Mouse (Mus musculus) layer of hippocampus, adult 8-10 months (tissue): ENCODE results near the gene Brf1. TPM values are rescaled to one million over a fixed set of nuclear protein-coding genes. Genes with fewer than 3 reads are reported as not detected.

Source experiments
- DNase-seq, 2 experiments: peaks; one replicate each; pipeline ENCODE4 v3.0.0; 2022; ENCODE audit warnings: low spot score in 2 of 2
- total RNA-seq, 4 experiments: library from RNA; stranded (reverse); gene quantifications; 2 replicates each; pipeline ENCODE4 v1.2.4; 2022

Gene Brf1
- total RNA-seq, 4 experiments from 2014 or later: 49.3 to 59.4 (median 57.4) TPM

- DNase-seq: no peak
Observed at GRCm38 (mm10) chr12:112982031-112982430, 18.5 kb downstream of the Brf1 start.

GRCm38 (mm10) chr12:112977156-112977555 lies 23.3 kb downstream of the Brf1 start:
- DNase-seq: peak in 1 of 2 experiments; percentile 48

GRCm38 (mm10) chr12:112976371-112977073 lies 24.0 kb downstream of the Brf1 start, which contains the start of gene Btbd6:
Btbd6 (plus strand) TSS chr12:112976482.
- DNase-seq: peak; percentile 84 to 85

GRCm38 (mm10) chr12:112974736-112975135 lies 25.8 kb downstream of the Brf1 start:
- DNase-seq: no peak

GRCm38 (mm10) chr12:112969616-112970015 lies 30.9 kb downstream of the Brf1 start:
- no peak for DNase-seq

- no peak for DNase-seq
Observed at GRCm38 (mm10) chr12:112968943-112969342, 31.6 kb downstream of the Brf1 start.

- DNase-seq: no peak
Observed at GRCm38 (mm10) chr12:112965783-112966182, 34.7 kb downstream of the Brf1 start.

GRCm38 (mm10) chr12:112961872-112962271 lies 38.6 kb downstream of the Brf1 start:
- no peak for DNase-seq

GRCm38 (mm10) chr12:112961428-112961827 lies 39.1 kb downstream of the Brf1 start:
- DNase-seq: no peak

GRCm38 (mm10) chr12:112959421-112959820 lies 41.1 kb downstream of the Brf1 start:
- DNase-seq: no peak

- DNase-seq: no peak
Observed at GRCm38 (mm10) chr12:112958303-112958702, 42.2 kb downstream of the Brf1 start.

GRCm38 (mm10) chr12:112955800-112956199 lies 44.7 kb downstream of the Brf1 start:
- peak in 1 of 2 experiments; percentile 84 for DNase-seq

- no peak for DNase-seq
Observed at GRCm38 (mm10) chr12:112952926-112953565, 47.5 kb downstream of the Brf1 start.

GRCm38 (mm10) chr12:112952433-112952832 lies 48.1 kb downstream of the Brf1 start:
- no peak for DNase-seq

GRCm38 (mm10) chr12:112951150-112951842 lies 49.2 kb downstream of the Brf1 start:
- no peak for DNase-seq

- DNase-seq: no peak
Observed at GRCm38 (mm10) chr12:112950761-112951129, 49.8 kb downstream of the Brf1 start.

GRCm38 (mm10) chr12:112950040-112950760 lies 50.3 kb downstream of the Brf1 start:
- DNase-seq: peak; percentile 91 to 94

GRCm38 (mm10) chr12:112947307-112947706 lies 53.2 kb downstream of the Brf1 start:
- no peak for DNase-seq

GRCm38 (mm10) chr12:112943669-112944068 lies 56.8 kb downstream of the Brf1 start:
- DNase-seq: no peak

- peak in 1 of 2 experiments; percentile 54 for DNase-seq
Observed at GRCm38 (mm10) chr12:112941776-112942713, 58.5 kb downstream of the Brf1 start, which contains the start of gene Nudt14. Nudt14 (minus strand) TSS chr12:112942124.
